Mouse (Mus musculus) liver, embryonic 14.5 days (tissue): ENCODE data around the gene Mepce.

ENCODE experiments used
- CTCF ChIP-seq: IDR thresholded peaks from 2 replicates; pipeline ENCODE4 v1.5.1; 2016; ENCODE audit warnings: antibody characterized with exemption, low read depth, control low read depth
- EP300 ChIP-seq: IDR thresholded peaks from 2 replicates; pipeline ENCODE4 v1.6.1; 2016; ENCODE audit warnings: antibody characterized with exemption, low read depth

- TF ChIP-seq CTCF (no peak), EP300 (peak; percentile 49; the same call in 1 of the 2 replicates)
Measured at GRCm38 (mm10) chr5:137745214-137746171, 42.0 kb downstream of the Mepce start, which contains the start of gene Tsc22d4.
